Mouse (Mus musculus): ENCODE measurements around the gene Frmd6. TPM values are rescaled to one million over a fixed set of nuclear protein-coding genes. Genes with fewer than 3 reads are reported as not detected.
A peak's percentile ranks its signal among the peaks of the same experiment; 100 is the strongest.

Frmd6 gene
- total RNA-seq (2021), result 10 to 100 TPM; 17.6 to 18.4 TPM
- long read RNA-seq, experiment 1, full-length matches to known transcripts, result 3 of 22 reads
- long read RNA-seq, experiment 1, partial matches to known transcripts, result 3 of 22 reads
- long read RNA-seq, experiment 1, other reads (novel, unspliced or antisense), result 16 of 22 reads
- long read RNA-seq, experiment 2, full-length matches to known transcripts, result 1 of 12 reads
- long read RNA-seq, experiment 2, partial matches to known transcripts, result 5 of 12 reads
- long read RNA-seq, experiment 2, other reads (novel, unspliced or antisense), result 6 of 12 reads

- H3K27ac ChIP-seq, result peak within 1 kb of the TSS; percentile 100
- peak; percentile 92 for DNase-seq (ENCODE audit: low spot score in 2 of 2)
- TF ChIP-seq CTCF (conservative IDR thresholded peaks at IDR 0.05), result peak; percentile 86
- peak within 1 kb of the TSS; percentile 78 for H3K4me3 ChIP-seq
Measured at GRCm38 (mm10) chr12:70824729-70825650, at the start of gene Frmd6. Gene Frmd6 (plus strand): TSS chr12:70825514.

DNA sequence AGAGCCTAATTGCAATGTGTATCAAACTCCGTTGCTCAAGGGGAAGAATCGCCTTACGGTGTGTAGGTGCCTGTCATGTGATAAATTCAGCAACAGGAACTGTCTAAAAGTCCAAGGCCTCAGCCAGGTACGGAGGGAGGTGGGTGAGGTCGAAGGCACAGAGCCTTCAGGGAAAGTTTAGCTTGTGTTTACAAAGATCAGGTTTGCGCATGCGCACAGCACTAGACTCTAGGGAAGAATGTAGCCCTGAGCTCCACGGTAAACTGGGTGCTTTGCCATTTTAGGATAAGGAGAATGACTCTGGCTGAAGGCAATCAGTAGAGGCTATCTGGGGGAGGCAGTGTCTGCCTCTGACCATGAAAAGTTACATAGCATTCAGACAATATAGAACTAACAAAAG, 49.7 kb upstream of the Frmd6 start:
- no peak for TF ChIP-seq CTCF (conservative IDR thresholded peaks at IDR 0.05)
- Histone ChIP-seq H3K4me3 (no peak overlapping the region), H3K27ac (no peak overlapping the region)
- no peak for DNase-seq (ENCODE audit: low spot score in 2 of 2)

- peak in 1 of 2 experiments; percentile 29 for DNase-seq (ENCODE audit: low spot score in 2 of 2)
- peak overlapping the region; percentile 65 for H3K27ac ChIP-seq
- no peak for TF ChIP-seq CTCF (conservative IDR thresholded peaks at IDR 0.05)
- peak overlapping the region; percentile 42 for H3K4me3 ChIP-seq
Measured at GRCm38 (mm10) chr12:70776683-70777082, 48.6 kb upstream of the Frmd6 start.

- no peak for DNase-seq (ENCODE audit: low spot score in 2 of 2)
Measured at GRCm38 (mm10) chr12:70777466-70777865, 47.8 kb upstream of the Frmd6 start.

DNA sequence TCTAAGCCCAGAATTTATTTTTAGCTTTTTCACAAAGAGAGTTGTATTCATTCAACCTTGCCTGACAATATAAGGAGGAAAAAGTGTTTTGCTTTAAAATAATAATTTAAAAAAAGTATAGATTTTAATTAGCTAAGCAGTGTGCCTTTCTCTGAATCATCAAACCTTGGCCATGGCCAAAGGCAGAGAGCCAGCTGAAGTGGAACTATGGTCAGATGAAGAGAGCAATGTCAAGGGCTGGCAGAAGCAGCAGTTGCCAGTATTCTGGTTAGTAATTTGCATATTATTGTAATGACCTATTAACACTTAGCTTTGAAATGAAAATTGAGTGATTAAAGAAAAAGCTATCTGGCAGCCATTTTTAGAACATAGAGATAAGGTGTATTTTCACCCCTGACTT, 47.4 kb upstream of the Frmd6 start:
- no peak overlapping the region for H3K27ac ChIP-seq
- DNase-seq (ENCODE audit: low spot score in 2 of 2), result no peak
- no peak for TF ChIP-seq CTCF (conservative IDR thresholded peaks at IDR 0.05)
- H3K4me3 ChIP-seq, result no peak overlapping the region

More at GRCm38 (mm10) chr12:70777466-70777865, 47.8 kb upstream of the Frmd6 start:
- Histone ChIP-seq H3K4me3 (no peak overlapping the region), H3K27ac (no peak overlapping the region)
- no peak for TF ChIP-seq CTCF (conservative IDR thresholded peaks at IDR 0.05)

DNA sequence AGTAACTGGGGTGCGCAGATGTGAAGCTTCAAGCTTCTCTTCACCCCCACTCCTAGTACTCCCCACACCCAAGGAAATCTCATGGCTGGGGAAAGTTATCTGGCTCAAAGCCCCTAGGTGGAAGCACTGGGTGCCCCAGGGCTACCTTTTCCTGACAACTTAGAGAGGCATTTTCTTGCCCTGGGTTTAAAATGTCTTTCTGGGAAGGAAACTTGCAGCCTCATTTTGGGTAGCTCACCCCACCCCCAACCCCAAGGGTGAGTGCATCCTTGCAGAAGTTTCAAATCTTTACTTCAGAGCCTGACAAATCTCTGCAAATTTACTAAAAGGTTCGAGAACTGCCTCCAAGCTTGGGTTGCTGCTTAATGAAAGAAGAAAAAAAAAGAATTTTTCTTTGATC, 47.0 kb upstream of the Frmd6 start:
- DNase-seq (ENCODE audit: low spot score in 2 of 2), result no peak
- Histone ChIP-seq H3K4me3 (no peak overlapping the region), H3K27ac (no peak overlapping the region)
- TF ChIP-seq CTCF (conservative IDR thresholded peaks at IDR 0.05), result 0 out of 2 replicates have a peak, but pooled peaks have one; percentile 17

- peak in 1 of 2 experiments; percentile 16 for DNase-seq (ENCODE audit: low spot score in 2 of 2)
Measured at GRCm38 (mm10) chr12:70778724-70779123, 46.6 kb upstream of the Frmd6 start.

GRCm38 (mm10) chr12:70783049-70783448, 42.3 kb upstream of the Frmd6 start:
- DNase-seq (ENCODE audit: low spot score in 2 of 2), result no peak
- no peak for TF ChIP-seq CTCF (conservative IDR thresholded peaks at IDR 0.05)
- H3K27ac ChIP-seq, result no peak overlapping the region
- H3K4me3 ChIP-seq, result no peak overlapping the region

More at GRCm38 (mm10) chr12:70778724-70779123, 46.6 kb upstream of the Frmd6 start:
- H3K27ac ChIP-seq, result no peak overlapping the region
- TF ChIP-seq CTCF (conservative IDR thresholded peaks at IDR 0.05), result no peak
- H3K4me3 ChIP-seq, result no peak overlapping the region

DNA sequence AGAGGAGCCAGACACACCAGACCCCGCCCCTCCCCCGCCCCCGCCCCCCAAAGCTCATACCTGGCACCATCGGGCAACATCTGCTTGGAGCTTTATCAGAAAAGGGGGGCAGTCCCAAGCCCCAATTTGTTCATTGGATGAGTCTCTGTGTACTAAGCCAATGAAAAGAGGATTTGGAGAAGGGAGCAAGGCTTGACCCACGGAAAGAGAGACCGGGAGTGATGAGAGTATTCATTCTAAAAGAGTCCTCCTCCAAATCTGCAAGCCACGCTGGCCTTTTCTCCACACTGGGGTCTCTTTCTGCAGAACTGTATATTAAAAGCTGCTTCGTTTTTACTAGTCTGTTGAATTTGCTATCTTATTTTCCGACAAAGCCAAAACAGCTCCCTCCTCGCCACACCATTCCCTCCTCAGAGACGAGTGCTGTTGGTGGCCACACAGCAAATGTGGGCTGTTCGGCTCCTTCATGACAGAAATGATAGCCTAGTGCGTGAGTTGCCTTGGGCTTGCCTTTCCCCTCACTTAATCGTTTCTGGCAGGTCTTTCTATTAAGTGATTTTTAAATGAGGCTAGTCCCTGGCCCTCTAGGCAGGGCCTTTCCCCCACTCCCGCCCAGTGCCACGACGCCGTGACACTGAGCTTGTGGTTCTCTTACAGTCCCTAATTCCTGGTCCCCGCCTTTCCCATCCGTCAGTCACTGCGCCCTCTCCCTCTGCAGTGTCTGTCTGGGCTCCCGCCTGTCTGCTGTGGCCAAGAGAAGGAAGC, 41.7 kb upstream of the Frmd6 start:
- DNase-seq (ENCODE audit: low spot score in 2 of 2), result no peak
- no peak for TF ChIP-seq CTCF (conservative IDR thresholded peaks at IDR 0.05)
- Histone ChIP-seq H3K4me3 (no peak overlapping the region), H3K27ac (no peak overlapping the region)

DNA sequence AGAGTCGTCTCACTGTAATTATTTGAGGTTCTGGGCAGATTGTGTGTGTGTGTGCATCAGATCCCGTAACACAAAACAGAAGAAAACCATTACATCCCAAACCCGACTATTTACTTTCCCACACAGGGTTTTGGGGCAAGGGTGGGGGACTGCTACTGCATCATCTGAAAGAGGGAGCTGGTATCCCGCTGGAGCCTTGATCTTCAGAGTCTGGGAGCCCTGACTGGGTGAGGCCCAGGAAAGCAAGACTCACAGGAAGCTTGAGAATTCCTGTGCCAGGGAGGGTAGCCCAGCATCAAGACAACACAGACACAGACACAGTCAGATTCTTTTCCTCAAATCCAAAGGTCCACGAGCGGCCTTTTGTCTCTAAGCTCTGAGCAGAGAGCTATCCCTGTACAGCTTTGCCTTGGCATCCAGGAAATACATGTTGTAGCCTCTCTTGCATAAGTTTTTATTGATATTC, 41.0 kb upstream of the Frmd6 start:
- Histone ChIP-seq H3K27ac (no peak overlapping the region), H3K4me3 (no peak overlapping the region)
- no peak for DNase-seq (ENCODE audit: low spot score in 2 of 2)
- no peak for TF ChIP-seq CTCF (conservative IDR thresholded peaks at IDR 0.05)

- Histone ChIP-seq H3K27ac (no peak overlapping the region), H3K4me3 (no peak overlapping the region)
- TF ChIP-seq CTCF (conservative IDR thresholded peaks at IDR 0.05), result no peak
- no peak for DNase-seq (ENCODE audit: low spot score in 2 of 2)
Measured at GRCm38 (mm10) chr12:70789341-70789740, 36.0 kb upstream of the Frmd6 start.

- DNase-seq (ENCODE audit: low spot score in 2 of 2), result no peak
- no peak for TF ChIP-seq CTCF (conservative IDR thresholded peaks at IDR 0.05)
- Histone ChIP-seq H3K4me3 (no peak overlapping the region), H3K27ac (no peak overlapping the region)
Measured at GRCm38 (mm10) chr12:70793291-70793690, 32.0 kb upstream of the Frmd6 start.
